Mouse (Mus musculus) liver, embryonic 11.5 days (tissue): ENCODE measurements around the gene Tgfbr2. TPM values are rescaled to one million over a fixed set of nuclear protein-coding genes. Genes with fewer than 3 reads are reported as not detected.
A peak's percentile ranks its signal among the peaks of the same experiment; 100 is the strongest.

ENCODE experiments used
- ATAC-seq: fragments of 200-750 bp; cut with Nextera tagmentation; replicated peaks from 2 replicates; pipeline ENCODE4 v1.8.0; 2017; ENCODE audit warnings: moderate number of reproducible peaks, mild to moderate bottlenecking, moderate TSS enrichment, moderate library complexity; ENCODE audit not compliant: low FRiP score
- DNase-seq: peaks from one replicate; pipeline ENCODE4 v3.0.0-alpha.2; 2017; ENCODE audit warnings: low spot score
- H3K27ac ChIP-seq: fragments of 300-500 bp; sonication (generic); 2 replicates; pipeline ENCODE4 v1.5.1; 2014; ENCODE audit warnings: mild to moderate bottlenecking, low read depth, low read length, control low read depth
- H3K27me3 ChIP-seq: fragments of 300-500 bp; sonication (generic); replicated peaks from 2 replicates; pipeline ENCODE4 v1.6.1; 2014; ENCODE audit warnings: low read length, mixed read lengths; ENCODE audit not compliant: control insufficient read depth, insufficient read depth
- H3K36me3 ChIP-seq: fragments of 300-500 bp; sonication (generic); 2 replicates; pipeline ENCODE4 v1.6.1; 2014; ENCODE audit warnings: mild to moderate bottlenecking, low read length, moderate library complexity, mixed read lengths; ENCODE audit not compliant: control insufficient read depth, insufficient read depth
- H3K4me1 ChIP-seq: fragments of 300-500 bp; sonication (generic); replicated peaks from 2 replicates; pipeline ENCODE4 v1.6.1; 2014; ENCODE audit warnings: low read length, mixed read lengths; ENCODE audit not compliant: control insufficient read depth, insufficient read depth
- H3K4me2 ChIP-seq: fragments of 300-500 bp; sonication (generic); 2 replicates; pipeline ENCODE4 v1.6.1; 2014; ENCODE audit warnings: mild to moderate bottlenecking, control low read depth, moderate library complexity
- H3K4me3 ChIP-seq: fragments of 300-500 bp; sonication (generic); 2 replicates; pipeline ENCODE4 v1.5.1; 2014; ENCODE audit warnings: low read depth, low read length, control low read depth
- H3K9ac ChIP-seq: fragments of 300-500 bp; sonication (generic); 2 replicates; pipeline ENCODE4 v1.6.1; 2014; ENCODE audit warnings: low read depth, low read length, control low read depth
- H3K9me3 ChIP-seq: fragments of 300-500 bp; sonication (generic); 2 replicates; pipeline ENCODE4 v1.6.1; 2016; ENCODE audit warnings: low read length, inconsistent platforms, mixed read lengths; ENCODE audit not compliant: control insufficient read depth
- WGBS: fragments of 180-500 bp; shearing (Covaris S2); extraction: QIAGEN DNeasy Blood & Tissue Kit; methylation state at CpG from one replicate; pipeline ENCODE4 v1.1.7; 2014; 5-methylcytosine and 5-hydroxymethylcytosine counted together
- polyA plus RNA-seq: library from polyadenylated mRNA; unstranded; fragments of >200 nt; fragmentation: Nextera tagmentation; extraction: Ambion mirVana; gene quantifications from 2 replicates; pipeline ENCODE4 v1.2.1, GENCODE M21; 2014

The Tgfbr2 gene
- polyA plus RNA-seq: 9.5 and 10.5 TPM in 2 replicates

DNA sequence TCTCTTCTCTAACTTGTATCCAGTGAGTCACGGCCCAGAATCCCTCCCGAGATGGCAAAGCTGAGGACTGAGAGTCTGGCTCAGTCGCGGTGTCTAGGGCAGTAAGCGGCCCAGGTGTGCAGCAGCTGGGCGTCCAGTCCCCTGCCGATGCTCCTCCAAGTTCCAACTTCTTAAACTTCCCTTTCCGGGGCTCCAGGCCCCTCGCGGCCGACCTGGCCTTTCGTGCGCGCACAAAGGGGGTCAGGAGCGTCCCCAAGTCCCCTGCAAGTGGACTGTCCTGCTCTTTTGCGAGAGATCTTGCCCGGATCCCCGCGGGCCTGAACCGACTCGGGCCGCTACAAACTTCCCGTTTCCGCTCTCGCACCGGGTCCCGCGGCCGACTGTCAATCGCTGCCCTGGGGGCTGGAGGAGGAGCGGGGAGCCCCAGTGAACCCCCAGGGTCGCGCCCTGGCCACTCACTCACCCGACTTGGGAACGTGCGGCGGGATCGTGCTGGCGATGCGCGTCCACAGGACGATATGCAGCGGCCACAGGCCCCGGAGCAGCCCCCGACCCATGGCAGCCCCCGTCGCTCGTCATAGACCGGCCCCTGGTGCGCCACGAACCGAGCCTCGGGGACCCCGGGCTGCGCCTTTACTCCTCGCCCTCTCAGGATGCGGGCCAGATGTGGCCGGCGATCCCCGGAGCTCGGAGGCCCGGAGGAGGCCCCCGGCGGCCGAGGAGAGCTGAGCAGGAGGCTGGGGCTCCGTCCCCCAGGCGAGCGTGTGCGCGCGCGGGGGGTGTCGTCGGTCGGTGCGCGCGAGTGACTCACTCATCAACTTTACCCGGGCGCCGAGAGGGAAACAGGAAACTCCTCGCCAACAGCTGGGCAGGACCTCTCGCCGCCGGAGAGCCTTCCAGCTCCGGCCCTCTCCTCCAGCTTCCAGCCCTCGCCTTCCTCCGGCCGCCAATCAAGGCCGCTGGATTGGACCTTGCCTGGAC, at the start of gene Tgfbr2:
Tgfbr2 (minus strand) TSS at position 880 of the 981 bp plus-strand sequence.
- 0 out of 2 replicates have a peak, but pooled peaks cover 7% of the 10 kb centered on the region for H3K4me1 ChIP-seq
- no peaks in the 10 kb centered on the region for H3K9me3 ChIP-seq
- H3K27me3 ChIP-seq: no peaks in the 10 kb centered on the region
- peak within 1 kb of the TSS; percentile 80 for H3K4me2 ChIP-seq
- H3K9ac ChIP-seq: peak within 1 kb of the TSS; percentile 71
- H3K36me3 ChIP-seq: no peaks in the 10 kb centered on the region
- DNase-seq: peak; percentile 84
- under 1% methylated on average over 89 of the region's 90 CpGs for WGBS
- peak within 1 kb of the TSS; percentile 75 for H3K27ac ChIP-seq
- ATAC-seq: peak; percentile 70
- H3K4me3 ChIP-seq: peak within 1 kb of the TSS; percentile 80

- DNase-seq (no peak), ATAC-seq (no peak)
- Histone ChIP-seq H3K4me1 (no peaks in the 10 kb centered on the region), H3K9me3 (no peaks in the 10 kb centered on the region), H3K36me3 (no peaks in the 10 kb centered on the region), H3K9ac (no peak overlapping the region), H3K27me3 (no peaks in the 10 kb centered on the region), H3K27ac (no peak overlapping the region), H3K4me2 (no peak overlapping the region), H3K4me3 (no peak overlapping the region)
- WGBS: 67% methylated on average over 6 of the region's 6 CpGs
Observed at GRCm38 (mm10) chr9:116223368-116223767, 48.2 kb upstream of the Tgfbr2 start.

DNA sequence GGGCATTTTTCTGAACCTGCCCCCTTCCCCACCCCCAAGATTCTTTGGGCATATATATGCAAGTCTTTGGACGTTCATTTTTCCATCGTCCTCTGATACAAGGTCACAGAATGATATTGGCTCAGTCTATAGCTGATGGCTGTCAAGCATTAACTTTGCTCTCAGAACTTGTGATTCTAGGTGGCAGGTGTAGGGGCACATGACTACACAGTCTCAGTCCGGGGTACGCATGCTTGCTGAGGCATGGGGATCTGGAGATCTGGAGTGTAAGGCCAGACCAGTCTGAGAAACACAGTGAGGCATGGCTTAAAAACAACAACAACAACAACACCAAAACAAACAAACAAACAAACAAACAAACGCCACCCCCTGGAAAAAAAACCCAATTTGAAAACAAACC, 47.5 kb upstream of the Tgfbr2 start:
- ATAC-seq: no peak
- WGBS: 85% methylated on average over 5 of the region's 5 CpGs
- no peaks in the 10 kb centered on the region for H3K27me3 ChIP-seq

DNA sequence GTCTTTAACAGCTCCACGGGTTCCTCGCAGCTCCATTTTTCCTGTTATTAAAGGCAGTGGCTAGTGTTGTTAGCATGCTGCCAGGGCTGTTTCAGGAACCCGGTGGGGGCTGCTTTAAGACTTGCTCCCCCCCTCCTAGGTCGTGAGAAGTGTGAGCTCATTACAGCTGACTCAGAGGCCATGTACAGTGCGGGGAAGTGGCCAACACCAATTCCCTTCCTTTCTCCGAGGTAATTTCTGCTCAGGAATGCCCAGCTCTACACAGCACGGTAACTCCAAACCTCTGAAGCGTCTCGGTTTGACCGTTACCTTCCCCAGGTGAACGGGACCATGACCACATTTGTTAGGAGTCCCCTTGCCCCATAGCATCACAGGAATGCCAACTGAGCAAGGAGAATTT, 46.8 kb upstream of the Tgfbr2 start:
- Histone ChIP-seq H3K27ac (no peak overlapping the region), H3K9me3 (no peaks in the 10 kb centered on the region), H3K4me3 (no peak overlapping the region), H3K36me3 (no peaks in the 10 kb centered on the region), H3K9ac (no peak overlapping the region), H3K4me2 (no peak overlapping the region), H3K27me3 (no peaks in the 10 kb centered on the region), H3K4me1 (no peaks in the 10 kb centered on the region)
- ATAC-seq: no peak
- DNase-seq: no peak
- 65% methylated on average over 11 of the region's 11 CpGs for WGBS

More for the DNA sequence above, 47.5 kb upstream of the Tgfbr2 start:
- no peak overlapping the region for H3K4me2 ChIP-seq
- no peak overlapping the region for H3K4me3 ChIP-seq
- H3K36me3 ChIP-seq: no peaks in the 10 kb centered on the region
- no peak overlapping the region for H3K27ac ChIP-seq
- no peaks in the 10 kb centered on the region for H3K9me3 ChIP-seq
- H3K4me1 ChIP-seq: no peaks in the 10 kb centered on the region
- H3K9ac ChIP-seq: no peak overlapping the region
- no peak for DNase-seq

- Histone ChIP-seq H3K9me3 (no peaks in the 10 kb centered on the region), H3K27ac (no peak overlapping the region), H3K36me3 (no peaks in the 10 kb centered on the region), H3K27me3 (no peaks in the 10 kb centered on the region), H3K9ac (no peak overlapping the region), H3K4me2 (no peak overlapping the region), H3K4me3 (no peak overlapping the region), H3K4me1 (no peaks in the 10 kb centered on the region)
- WGBS: 83% methylated on average over 6 of the region's 6 CpGs
- no peak for ATAC-seq
- no peak for DNase-seq
Observed at GRCm38 (mm10) chr9:116221565-116221964, 46.4 kb upstream of the Tgfbr2 start.

- no peak for DNase-seq
- H3K4me3 ChIP-seq: no peak overlapping the region
- no peak overlapping the region for H3K4me2 ChIP-seq
- no peaks in the 10 kb centered on the region for H3K27me3 ChIP-seq
- no peaks in the 10 kb centered on the region for H3K4me1 ChIP-seq
- no peaks in the 10 kb centered on the region for H3K36me3 ChIP-seq
- no peak for ATAC-seq
- 90% methylated on average over 6 of the region's 6 CpGs for WGBS
- H3K9ac ChIP-seq: no peak overlapping the region
- H3K27ac ChIP-seq: no peak overlapping the region
- no peaks in the 10 kb centered on the region for H3K9me3 ChIP-seq
Observed at GRCm38 (mm10) chr9:116220616-116221015, 45.5 kb upstream of the Tgfbr2 start.

- H3K36me3 ChIP-seq: no peaks in the 10 kb centered on the region
- H3K27me3 ChIP-seq: no peaks in the 10 kb centered on the region
- H3K4me1 ChIP-seq: no peaks in the 10 kb centered on the region
- H3K9me3 ChIP-seq: no peaks in the 10 kb centered on the region
- no peak overlapping the region for H3K4me3 ChIP-seq
- WGBS: 90% methylated on average over 4 of the region's 4 CpGs
- no peak for ATAC-seq
- H3K4me2 ChIP-seq: no peak overlapping the region
- H3K27ac ChIP-seq: no peak overlapping the region
- H3K9ac ChIP-seq: no peak overlapping the region
- no peak for DNase-seq
Observed at GRCm38 (mm10) chr9:116220159-116220515, 45.0 kb upstream of the Tgfbr2 start.

- Histone ChIP-seq H3K27me3 (no peaks in the 10 kb centered on the region), H3K9me3 (no peaks in the 10 kb centered on the region), H3K4me3 (no peak overlapping the region), H3K9ac (no peak overlapping the region), H3K27ac (no peak overlapping the region), H3K4me2 (no peak overlapping the region), H3K36me3 (no peaks in the 10 kb centered on the region), H3K4me1 (no peaks in the 10 kb centered on the region)
- ATAC-seq (no peak), DNase-seq (no peak)
- 84% methylated on average over 9 of the region's 9 CpGs for WGBS
Observed at GRCm38 (mm10) chr9:116219234-116220158, 44.3 kb upstream of the Tgfbr2 start.
